Mouse (Mus musculus) ovary, postnatal 36 days (tissue): Measurements from ENCODE around the gene Gm49318.
"Not testable (repeated sequence)": the region's sequence is repeated elsewhere in the genome, so short reads cannot be mapped to it uniquely, and the experiment has no call there.

Source experiments
- DNase-seq: peaks from one replicate; pipeline ENCODE4 v3.0.0; 2022; ENCODE audit warnings: low spot score, mixed read lengths

Gene Gm49318

DNA sequence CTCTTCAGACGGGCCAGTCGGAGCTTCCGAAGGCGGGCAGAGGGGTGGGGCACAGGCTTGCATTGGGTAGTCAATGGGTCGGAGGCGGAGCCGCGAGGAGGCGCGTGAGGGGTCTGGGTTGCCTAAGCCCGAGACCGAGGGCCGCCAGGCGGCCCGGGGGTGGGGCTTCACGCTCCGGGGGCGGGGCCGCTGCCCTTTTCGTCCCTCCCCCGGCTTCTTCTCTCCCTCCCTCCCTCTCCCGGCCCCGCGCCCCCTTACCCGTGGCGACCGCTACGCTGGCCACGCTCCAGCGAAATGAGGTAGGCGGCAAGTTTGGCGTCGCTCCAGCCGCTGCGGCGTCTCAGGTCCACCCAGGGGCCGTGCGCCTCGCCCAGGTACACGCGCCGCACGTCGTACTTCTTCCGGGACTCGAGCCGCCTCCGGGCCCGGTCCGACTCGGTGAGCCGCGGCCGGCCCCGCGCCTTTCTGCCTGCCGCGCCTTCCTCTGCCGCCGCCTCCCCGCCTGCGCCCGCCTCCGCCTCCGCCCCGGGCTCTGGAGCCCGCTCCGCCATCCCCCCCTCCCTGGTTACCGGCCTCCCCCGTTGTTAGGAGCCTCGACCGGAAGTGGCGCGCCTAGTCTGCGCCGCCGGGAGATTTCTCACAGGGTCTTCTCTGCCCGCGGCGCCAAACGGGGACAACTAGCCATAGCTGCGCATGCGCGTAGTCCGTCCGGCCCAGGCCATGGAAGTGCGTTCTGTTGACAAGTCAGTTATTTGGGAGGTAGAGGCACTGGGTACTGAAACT lies at the start of gene Gm49318, which contains the start of gene Zfp653:
Gene Gm49318 (minus strand): TSS at position 469 of the 783 bp plus-strand sequence.
Gene Zfp653 (minus strand): TSS at position 586 of the 783 bp plus-strand sequence.
- DNase-seq: peak; percentile 96

DNA sequence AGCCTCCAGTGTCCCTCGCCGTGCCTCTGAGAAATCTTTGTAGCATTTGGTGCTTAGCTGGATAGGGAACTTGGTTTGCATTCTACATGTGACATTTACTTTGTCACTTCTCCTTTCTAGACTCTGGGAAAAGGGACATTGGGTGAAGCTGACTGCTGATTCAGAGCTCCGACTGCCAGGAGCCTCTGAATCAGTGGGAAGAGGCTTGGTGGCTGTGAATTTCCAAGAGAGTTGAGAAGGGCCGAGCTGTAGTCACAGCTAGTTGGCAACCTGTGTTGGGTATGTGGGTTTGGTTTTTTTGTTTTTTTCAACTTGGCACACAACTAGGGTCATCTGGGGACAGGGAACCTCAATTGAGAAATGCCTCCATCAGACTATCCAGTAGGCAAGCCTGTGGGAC lies 48.5 kb upstream of the Gm49318 start:
- DNase-seq: no peak

DNA sequence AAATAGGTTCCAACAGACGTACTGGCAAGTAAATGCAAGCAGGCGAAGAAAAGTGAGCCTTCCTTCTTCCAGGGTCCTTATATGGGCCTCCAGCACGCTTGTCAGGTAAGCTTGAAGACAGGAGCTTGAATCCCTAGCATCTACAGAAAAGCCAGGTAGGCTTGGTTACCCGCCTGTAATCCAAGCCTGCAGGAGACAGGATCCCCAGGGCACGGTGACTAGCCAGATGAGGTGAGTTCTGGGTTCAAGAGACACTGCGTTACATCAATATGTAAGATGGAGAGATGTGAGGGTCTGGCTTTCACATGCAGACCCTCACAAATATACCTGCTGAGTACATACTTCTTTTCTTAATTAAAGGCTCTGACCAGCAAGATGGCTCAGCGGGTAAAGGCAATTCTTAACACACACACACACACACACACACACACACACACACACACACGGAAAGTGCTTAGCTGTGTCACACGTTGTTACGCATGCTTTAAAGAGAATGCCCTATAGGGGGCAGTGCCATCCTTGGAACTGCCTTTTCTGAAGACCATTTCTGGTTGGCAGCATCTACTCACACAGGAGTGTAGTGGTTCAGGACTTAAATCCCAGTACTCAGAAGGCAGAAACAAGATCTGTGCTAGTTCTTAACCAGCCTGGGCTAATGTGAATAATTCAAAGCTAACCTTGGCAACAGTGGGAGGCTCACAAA lies 46.8 kb upstream of the Gm49318 start:
- no peak for DNase-seq

DNA sequence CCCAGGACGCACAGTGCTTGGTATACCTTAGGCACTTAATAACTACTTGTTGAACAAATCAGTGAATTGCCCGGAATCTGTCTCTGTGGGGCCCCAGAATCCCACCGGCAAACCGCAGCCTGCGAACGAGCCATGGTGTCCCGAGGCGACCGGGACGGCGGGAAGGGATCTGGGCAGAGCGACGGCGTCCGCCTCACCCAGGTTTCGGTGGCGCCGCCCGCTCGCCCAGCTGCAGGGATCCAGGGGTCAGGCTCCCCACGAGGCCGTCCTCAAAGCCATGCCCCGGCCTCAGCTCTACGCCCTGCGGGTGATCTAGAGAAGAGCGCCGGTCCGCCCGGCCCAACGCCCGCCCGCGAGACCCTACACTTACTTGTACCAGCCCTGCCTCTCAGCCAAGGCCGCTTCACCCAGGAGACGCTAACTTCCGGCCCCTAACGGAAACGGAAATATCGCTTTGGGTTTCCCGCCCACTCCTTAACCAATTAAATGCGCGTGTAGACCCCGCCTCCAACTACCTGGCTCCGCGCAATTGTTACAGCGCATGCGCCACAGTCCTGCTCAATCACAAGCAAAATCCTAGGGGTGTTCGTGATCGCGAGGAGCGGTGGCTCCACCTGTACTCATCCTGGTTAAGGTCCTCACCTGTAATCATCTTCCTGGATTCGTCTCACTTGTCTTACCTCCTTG lies 45.8 kb upstream of the Gm49318 start, which contains the start of gene Elof1:
Gene Elof1 (minus strand): TSS at position 433 of the 687 bp plus-strand sequence.
- peak; percentile 90 for DNase-seq

DNA sequence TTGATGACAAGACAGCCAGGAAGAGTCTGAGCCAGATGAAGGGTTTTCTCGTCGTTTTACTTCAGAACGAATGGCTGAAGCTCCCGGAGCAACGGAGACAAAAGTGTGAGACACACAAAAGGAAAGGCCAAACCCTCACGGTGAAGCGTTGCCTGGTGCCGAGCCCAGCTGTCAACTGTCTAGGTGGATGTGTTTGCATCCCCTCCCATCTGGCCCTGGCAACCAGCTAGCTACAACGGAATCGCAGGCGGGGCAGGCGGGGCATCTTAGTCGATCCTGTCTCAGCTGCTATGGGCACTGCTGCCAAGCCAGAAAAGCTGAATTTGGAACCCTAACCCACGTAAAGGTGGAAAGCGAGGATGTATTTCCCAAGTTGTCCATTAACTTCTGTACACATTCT lies 45.0 kb upstream of the Gm49318 start:
- no peak for DNase-seq

DNA sequence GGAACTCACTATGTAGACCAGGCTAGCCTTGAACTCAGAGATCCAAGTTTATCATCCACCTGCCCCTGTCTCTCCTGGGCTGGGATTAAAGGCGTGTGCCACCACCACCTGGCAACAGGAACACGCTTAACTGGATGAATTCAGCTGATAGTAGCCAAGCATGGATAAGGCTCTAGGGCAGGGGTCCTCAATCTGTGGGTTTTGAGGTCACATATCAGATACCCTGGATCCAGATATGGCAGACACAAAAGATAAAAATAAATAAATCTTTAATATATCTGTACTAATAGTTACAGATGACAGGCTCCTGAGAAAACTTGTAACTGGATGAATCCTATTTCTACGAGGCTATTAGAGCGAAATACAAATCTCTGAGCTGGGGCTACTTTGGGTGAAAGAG lies 44.6 kb upstream of the Gm49318 start:
- no peak for DNase-seq

DNA sequence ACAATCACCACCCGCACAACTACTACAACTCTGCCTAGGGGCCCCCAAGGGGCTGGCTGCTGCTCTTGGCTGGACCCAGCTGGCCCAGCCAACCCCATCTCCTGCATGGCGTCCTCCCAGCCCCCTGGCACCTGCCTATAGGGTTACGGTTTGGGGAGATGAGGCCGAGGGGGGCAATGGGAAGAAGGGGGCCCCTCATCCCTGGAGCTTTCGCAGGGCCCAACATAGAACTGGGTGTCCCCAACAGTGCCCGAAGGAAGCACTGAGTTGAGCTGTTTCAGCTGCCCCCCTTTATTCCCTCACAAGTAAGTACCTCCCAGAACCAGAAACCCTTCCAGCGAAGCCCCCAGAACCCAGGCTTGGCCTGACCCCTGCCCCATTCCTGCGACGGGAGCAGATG lies 37.1 kb upstream of the Gm49318 start:
- no peak for DNase-seq

DNA sequence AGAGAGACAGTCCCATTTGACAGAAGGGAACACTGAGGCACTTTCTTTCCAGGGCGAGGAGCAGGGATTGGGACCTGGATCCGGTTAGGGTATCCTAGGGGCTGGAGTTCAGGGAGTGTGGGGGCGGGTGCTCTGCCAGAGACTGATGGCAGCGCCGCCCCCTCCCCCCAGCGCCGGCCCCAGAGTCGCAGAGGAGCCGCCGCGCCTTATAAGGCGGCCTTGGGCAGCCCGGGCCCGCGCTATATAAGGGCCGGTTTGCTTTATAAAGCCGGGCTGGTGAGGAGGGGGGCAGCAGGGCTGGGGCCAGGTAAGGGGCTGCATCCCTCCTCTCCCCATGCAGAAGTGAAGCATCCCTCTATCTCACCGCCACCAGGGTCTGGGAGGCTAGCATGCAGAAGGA lies 28.9 kb upstream of the Gm49318 start:
- DNase-seq: no peak

DNA sequence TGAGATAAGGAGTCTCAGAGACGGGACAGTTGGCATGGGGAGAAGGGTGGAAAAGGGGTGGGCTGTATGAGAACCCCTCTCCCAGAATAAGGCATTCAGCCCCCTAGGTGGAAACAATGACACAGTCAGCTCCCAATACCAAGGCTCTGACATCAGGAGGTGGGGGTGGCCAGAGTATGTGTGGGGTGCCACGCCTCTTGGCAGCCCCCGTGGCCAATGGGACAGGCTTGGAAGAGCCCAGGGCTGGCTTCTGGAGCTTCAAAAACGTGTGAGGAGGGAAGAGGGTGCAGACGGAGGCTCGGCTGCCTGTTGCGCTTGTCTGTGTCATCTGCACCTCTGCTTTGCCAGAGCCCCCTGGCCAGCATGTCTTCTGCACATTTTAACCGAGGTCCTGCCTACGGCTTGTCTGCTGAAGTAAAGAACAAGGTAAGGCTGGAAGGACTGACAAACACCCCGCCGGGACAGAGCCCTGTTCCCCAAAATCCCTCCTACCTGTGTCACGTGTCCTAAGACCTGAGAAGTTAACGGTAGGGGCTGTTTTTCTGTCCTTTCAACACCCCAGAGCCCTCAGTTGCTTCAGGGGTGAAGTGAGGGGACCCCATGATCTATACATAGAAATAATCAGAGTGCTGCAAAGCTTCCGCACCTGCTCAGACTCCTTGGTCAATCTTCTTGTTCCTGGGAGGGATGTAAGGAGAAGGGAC lies 28.1 kb upstream of the Gm49318 start, which contains the start of gene Cnn1:
Gene Cnn1 (plus strand): TSS at position 224 of the 704 bp plus-strand sequence.
- DNase-seq: peak; percentile 26

DNA sequence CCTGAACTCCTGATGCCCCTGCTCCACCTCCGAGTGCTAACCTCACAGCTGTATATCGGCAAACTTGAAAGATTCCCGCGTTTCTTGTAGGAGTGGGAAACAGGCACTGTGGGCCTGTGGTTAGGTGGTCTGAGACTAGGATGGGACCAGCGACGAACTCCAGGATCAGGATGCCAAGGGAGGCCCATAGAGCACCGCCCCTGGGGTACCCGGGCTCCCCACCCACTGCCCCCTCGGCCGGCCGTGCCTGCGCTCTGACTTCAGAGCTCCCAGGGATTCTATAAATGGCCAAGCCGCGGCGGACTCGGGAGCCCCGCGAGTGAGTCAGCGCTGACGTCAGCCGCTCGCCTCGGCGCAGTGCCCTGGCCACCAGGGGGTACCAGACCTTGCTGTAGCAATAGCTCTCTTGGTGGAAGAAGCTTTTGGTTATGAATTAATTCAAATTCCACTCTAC lies 24.8 kb upstream of the Gm49318 start:
- DNase-seq: peak; percentile 84

DNA sequence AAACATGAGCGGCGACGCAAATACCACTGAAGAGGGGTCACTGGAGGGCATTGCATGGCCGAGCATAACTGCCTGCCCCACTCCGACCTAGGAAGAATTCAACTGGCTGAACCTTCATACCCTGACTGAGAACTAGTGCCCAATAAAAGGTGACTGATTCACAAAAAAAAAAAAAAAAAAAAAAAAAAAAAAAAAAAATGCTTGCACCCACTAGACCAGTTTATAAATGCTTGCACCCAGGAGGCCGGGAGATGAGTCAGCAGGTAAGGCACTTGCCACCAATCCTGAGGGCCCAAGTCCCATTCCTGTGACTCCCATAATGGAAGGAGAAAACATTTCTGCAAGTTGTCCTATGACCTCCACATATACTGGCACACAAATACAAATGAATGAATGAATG lies 21.7 kb upstream of the Gm49318 start:
- no peak for DNase-seq

DNA sequence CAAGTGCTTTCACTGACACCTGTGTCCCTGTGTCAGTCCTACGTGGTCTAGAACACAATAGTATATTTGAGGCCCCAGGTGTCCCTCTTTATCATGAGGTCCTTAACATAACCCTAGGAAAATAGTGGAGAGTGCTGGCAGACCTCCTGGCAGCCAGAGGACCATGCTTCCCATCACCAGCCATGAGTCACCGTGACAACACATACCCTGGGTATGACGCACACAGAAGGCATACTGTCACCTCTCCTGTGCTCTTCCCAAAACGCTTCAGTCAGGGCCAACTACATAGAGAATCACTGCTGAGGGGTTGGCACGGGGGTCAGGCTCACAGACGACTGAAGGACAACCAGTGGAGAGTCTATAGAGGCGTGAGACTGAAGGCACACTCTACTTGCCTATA lies 18.9 kb upstream of the Gm49318 start:
- no peak for DNase-seq

DNA sequence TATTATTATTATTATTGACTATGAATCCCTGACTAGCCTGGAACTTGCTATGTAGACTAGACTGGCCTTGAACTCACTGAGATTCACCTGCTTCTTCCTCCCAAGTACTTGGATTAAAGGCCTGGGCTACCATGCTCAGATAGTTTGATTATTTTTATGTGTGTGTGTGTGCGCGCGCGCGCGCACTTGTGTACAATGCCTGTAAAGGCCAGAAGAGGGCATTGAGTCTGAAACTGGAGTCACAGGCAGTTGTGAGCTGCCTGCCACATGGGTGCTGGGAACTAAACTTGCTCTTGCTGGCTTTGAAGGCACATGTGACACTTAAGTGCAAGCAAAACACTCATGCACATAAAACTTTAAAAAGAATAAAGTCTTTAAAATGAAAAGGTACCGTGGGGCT lies 18.2 kb upstream of the Gm49318 start:
- no peak for DNase-seq

DNA sequence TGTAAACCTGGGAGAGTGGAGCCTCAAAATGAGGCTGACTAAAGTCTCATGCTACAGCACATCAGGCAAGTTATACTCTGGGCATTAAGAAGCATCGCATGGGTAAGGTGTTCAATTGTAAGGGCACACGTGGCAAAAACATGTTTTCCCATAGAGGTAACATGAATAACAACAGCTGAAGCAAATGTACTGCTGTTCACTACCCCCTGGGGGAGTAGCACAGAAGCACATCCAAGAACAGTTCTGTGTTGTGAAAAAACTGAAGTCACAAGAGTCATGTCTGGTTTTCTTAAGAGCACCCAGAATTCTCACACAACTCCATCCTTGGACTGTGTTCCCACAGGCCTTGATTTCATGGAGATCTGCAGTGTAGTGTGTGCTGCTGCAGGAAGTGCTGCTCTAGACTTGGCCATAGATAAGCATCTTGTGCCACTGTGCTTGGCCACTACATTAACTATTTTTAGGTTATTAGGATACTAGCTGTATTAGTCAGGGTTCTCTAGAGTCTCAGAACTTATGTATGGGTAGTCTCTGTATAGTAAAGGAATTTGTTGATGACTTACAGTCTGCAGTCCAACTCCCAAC lies 16.1 kb upstream of the Gm49318 start:
- no peak for DNase-seq

DNA sequence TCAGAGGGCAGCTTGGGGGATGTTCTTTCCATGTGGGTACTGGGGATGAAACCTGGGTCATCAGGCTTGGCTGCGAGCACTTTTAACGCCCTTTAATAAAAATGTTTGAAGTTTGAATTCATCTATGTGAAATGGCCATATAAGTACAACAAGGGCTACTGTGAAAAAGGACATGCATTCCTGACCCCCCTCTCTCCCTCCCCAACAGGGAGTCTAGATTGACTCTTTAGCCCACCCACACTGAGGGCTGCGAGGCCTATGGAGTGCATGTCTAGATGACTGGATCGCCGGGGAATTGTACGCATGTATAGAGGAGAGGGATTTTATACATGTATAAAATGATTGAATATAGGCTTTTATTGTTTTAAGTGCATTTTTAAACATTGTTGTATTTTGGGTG lies 15.0 kb upstream of the Gm49318 start:
- no peak for DNase-seq

DNA sequence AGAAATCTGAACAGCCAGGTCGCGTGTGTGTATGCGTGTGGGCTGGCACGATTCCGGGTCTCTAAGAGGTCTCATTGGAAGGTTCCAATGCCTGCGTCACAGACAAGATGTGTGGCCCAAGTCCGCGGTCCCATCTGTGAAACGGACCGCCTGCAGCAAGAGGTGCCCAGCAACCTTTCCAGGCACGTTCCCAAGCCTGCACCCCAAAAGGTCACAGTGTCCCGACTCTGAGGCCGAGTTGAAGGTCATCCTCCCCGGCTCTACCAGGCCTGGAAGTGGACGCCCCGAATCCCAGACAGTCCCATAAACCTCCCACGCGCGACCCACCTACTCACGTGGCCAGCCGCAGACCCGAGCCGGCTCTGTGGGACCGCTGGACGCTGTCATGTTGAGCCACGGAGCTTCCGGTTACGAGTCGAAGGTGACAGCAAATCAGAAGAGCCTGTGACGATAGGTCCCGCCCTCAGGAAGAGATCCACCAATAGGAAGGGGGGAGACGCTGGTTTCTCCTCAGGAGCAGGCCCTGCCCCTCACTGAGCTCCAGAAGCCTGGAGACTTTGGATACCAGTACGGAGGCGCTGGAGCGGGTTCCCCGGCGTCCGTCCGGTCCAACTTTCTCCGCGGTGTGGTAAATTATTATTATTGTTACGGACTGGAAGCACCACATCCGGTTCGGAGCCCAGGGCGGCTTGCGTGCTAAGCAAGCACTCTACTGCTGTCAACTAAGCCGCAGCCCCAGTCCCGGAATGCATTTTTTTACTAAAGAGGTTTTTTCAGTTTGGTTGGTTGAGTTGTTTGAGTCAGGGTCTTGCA lies 14.2 kb upstream of the Gm49318 start, which contains the start of gene Ecsit:
Gene Ecsit (minus strand): TSS at position 417 of the 813 bp plus-strand sequence.
- peak; percentile 87 for DNase-seq

DNA sequence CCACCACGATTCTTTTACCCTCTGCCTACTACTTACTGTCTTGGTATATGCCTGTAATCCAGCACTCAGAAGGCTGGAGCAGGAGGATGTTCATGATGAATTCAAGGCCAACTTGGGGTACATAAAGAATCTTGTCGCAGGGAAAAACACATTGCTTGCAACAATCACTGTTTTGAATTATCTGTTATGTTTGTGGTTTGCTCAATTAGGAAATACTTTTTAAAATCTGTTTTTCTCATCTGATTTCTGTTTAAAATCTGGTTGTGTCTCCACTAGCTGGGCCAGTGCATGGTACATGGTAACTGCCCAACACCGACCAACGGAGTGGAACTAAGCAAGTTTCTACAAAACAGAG lies 13.6 kb upstream of the Gm49318 start:
- DNase-seq: no peak

DNA sequence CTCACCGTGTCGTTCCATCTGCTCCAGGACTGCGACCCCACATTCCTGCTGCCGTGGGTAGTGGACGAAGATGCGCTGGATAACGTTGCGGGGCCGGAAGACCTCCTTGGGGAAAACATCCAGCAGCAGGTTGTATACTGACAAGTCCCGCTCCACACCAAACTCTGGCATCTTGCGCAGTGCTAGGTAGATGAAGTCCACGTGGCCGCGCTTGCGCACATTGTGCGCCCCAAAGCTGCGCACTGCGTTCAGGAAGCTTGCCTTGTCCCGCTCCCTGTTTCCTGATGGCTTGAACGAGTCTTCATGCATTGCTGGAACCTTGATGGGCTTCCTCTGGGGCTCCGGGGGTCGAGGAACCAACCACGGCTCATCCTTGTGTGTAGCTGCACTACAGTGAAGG lies 5.2 kb upstream of the Gm49318 start:
- DNase-seq: no peak

DNA sequence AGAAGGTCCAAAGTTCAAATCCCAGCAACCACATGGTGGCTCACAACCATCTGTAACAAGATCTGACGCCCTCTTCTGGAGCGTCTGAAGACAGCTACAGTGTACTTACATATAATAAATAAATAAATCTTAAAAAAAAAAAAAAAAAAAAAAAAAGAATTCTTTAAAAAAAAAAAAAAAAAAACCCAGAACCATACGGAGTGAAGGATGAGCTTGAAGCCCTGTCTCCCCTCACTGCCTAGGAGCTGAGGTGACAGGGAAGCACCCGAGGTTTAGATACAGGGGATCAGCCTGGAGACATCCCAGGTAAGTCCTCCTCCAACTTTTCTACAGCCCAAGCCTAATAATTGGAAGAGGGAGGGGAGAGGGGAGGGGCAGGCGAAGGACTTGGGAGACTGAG lies 4.7 kb upstream of the Gm49318 start:
- DNase-seq: not testable (repeated sequence)

DNA sequence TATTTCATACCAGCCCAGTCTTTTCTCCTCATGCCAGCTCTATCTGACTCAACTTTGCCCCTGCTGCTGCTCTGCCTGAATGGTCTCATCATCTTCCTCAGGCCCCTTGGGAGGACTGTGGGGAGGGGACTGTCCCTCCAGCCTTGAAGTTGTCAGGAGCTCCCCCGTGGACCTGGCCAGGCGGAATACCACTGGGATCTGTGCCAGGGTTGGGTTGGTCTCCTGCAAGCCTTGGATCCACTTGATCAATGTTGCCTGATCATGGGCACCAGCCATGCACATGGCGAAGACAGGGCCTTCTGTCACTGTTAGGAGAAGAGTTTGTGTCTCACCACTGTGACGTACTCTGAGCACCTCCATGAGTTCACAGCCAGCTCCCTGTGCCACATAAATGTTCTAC lies 1.2 kb upstream of the Gm49318 start:
- DNase-seq: no peak
